Mouse (Mus musculus): ENCODE data around the gene Peg12.

- TF ChIP-seq CTCF (IDR thresholded peaks at IDR 0.05; ENCODE audit: low read depth, low read length): no peak
- TF ChIP-seq EP300 (IDR thresholded peaks at IDR 0.05; ENCODE audit: insufficient read depth, low read depth, low read length): no peak
These were observed 49.1 kb downstream of the Peg12 start for GRCm38 (mm10) chr7:62415222-62415621.

Measured in ES-Bruce4 (cell line).